In genomic region chr2:163280636-163281322, GRCm38 (mm10) we compare ENCODE assay signal across 19 mouse cellular contexts.
DNase-seq lines count a peak whose midpoint lies in the region; ATAC-seq and TF ChIP-seq lines count a peak whose summit lies in the region.
"Had no signal": no experiment of that assay in that cellular context is flagged by ENCODE, and none has a peak within 500 bp of the region (broad histone marks: within the 10 kb centered on the region; RNA-seq: fewer than 3 reads in every experiment).

No protein-coding gene starts in this region.

- no peak for TF ChIP-seq CTCF in brain, embryonic 14.5 days (IDR thresholded peaks at IDR 0.05; ENCODE audit: borderline replicate concordance, extremely low read depth, insufficient read depth, insufficient read length)

- H3K36me3 ChIP-seq in liver, embryonic 11.5 days (ENCODE audit: control insufficient read depth, insufficient read depth, low read length), result no peaks in the 10 kb centered on the region
- no peaks in the 10 kb centered on the region for H3K36me3 ChIP-seq in liver, embryonic 13.5 days
- H3K36me3 ChIP-seq in forebrain, embryonic 12.5 days (replicated peaks), result no peaks in the 10 kb centered on the region; the same call in 1 of the 2 replicates
- H3K36me3 ChIP-seq: heart, embryonic 15.5 days had no signal

- no peak overlapping the region for H3K27ac ChIP-seq in liver, embryonic 11.5 days (ENCODE audit: low read depth, low read length)
- no peak overlapping the region for H3K27ac ChIP-seq in liver, embryonic 13.5 days
- H3K27ac ChIP-seq in forebrain, embryonic 12.5 days, result no peak overlapping the region
- H3K27ac ChIP-seq: heart, adult 2 months; heart, embryonic 15.5 days; hindbrain, embryonic 14.5 days had no signal

- H3K4me1 ChIP-seq in liver, embryonic 11.5 days (replicated peaks; ENCODE audit: control insufficient read depth, insufficient read depth, low read length), result no peaks in the 10 kb centered on the region; the same call in none of the 2 replicates
- H3K4me1 ChIP-seq in liver, embryonic 13.5 days (replicated peaks), result peaks cover 14% of the 10 kb centered on the region
- peaks cover 15% of the 10 kb centered on the region for H3K4me1 ChIP-seq in forebrain, embryonic 12.5 days

- no peak overlapping the region for H3K4me3 ChIP-seq in liver, embryonic 11.5 days (ENCODE audit: low read depth, low read length)
- H3K4me3 ChIP-seq in liver, embryonic 13.5 days (replicated peaks), result no peak overlapping the region
- H3K4me3 ChIP-seq in forebrain, embryonic 12.5 days (replicated peaks), result no peak overlapping the region
- H3K4me3 ChIP-seq: heart, adult 2 months; heart, embryonic 15.5 days had no signal

- no peak overlapping the region; the same call in 1 of the 2 replicates for H3K4me2 ChIP-seq in liver, embryonic 11.5 days
- no peak overlapping the region for H3K4me2 ChIP-seq in liver, embryonic 13.5 days
- no peak overlapping the region for H3K4me2 ChIP-seq in forebrain, embryonic 12.5 days
- H3K4me2 ChIP-seq: heart, embryonic 11.5 days; heart, embryonic 15.5 days; hindbrain, embryonic 14.5 days had no signal

- ATAC-seq in liver, embryonic 11.5 days (replicated peaks; ENCODE audit: low FRiP score), result no peak; the same call in 1 of the 2 replicates
- peak; percentile 64 for ATAC-seq in liver, embryonic 13.5 days (ENCODE audit: low read depth)
- ATAC-seq in forebrain, embryonic 12.5 days (ENCODE audit: low FRiP score), result no peak
- ATAC-seq: forebrain, embryonic 16.5 days; intestine, embryonic 16.5 days had no signal

- no peak for TF ChIP-seq POLR2A in brain, embryonic 14.5 days (IDR thresholded peaks at IDR 0.05; ENCODE audit: borderline replicate concordance, extremely low read depth, insufficient read depth, insufficient read length, poor library complexity, severe bottlenecking)

- no peaks in the 10 kb centered on the region for H3K9me3 ChIP-seq in liver, embryonic 11.5 days (ENCODE audit: control insufficient read depth, low read length)
- no peaks in the 10 kb centered on the region for H3K9me3 ChIP-seq in liver, embryonic 13.5 days (replicated peaks)
- H3K9me3 ChIP-seq in forebrain, embryonic 12.5 days, result no peaks in the 10 kb centered on the region
- H3K9me3 ChIP-seq: heart, embryonic 15.5 days had no signal

- peaks cover 4% of the 10 kb centered on the region; the same call in 1 of the 2 replicates for H3K27me3 ChIP-seq in liver, embryonic 11.5 days (replicated peaks; ENCODE audit: control insufficient read depth, insufficient read depth, low read length)
- H3K27me3 ChIP-seq in liver, embryonic 13.5 days, result peaks cover 20% of the 10 kb centered on the region
- H3K27me3 ChIP-seq in forebrain, embryonic 12.5 days, result no peaks in the 10 kb centered on the region

- 61% methylated on average over 16 of the region's 23 CpGs for WGBS in liver, embryonic 11.5 days
- WGBS in liver, embryonic 13.5 days (ENCODE audit: insufficient replicate concordance), result 51% methylated on average over 16 of the region's 23 CpGs
- WGBS in forebrain, embryonic 12.5 days, result 77% methylated on average over 16 of the region's 23 CpGs

- no peak overlapping the region for H3K9ac ChIP-seq in liver, embryonic 11.5 days (ENCODE audit: low read depth, low read length)
- no peak overlapping the region for H3K9ac ChIP-seq in liver, embryonic 13.5 days
- no peak overlapping the region for H3K9ac ChIP-seq in forebrain, embryonic 12.5 days
- H3K9ac ChIP-seq: heart, embryonic 15.5 days; hindbrain, embryonic 14.5 days had no signal

- DNase-seq in adrenal gland, postnatal 14 days, result peak; percentile 49
- no peak for DNase-seq in adrenal gland, adult 18-20 months (ENCODE audit: low spot score in 2 of 2)
- DNase-seq in liver, result peak; percentile 23
- no peak for DNase-seq in liver, embryonic 11.5 days (ENCODE audit: low spot score)
- DNase-seq in brain, embryonic 14.5 days (ENCODE audit: low read depth), result peak; percentile 36
- DNase-seq in liver, embryonic 13.5 days, result no peak
- no peak for DNase-seq in spleen, postnatal 4 days (ENCODE audit: low spot score in 2 of 2)
- DNase-seq: cerebellum, adult 11-12 months; cerebellum, adult 9-10 months; cerebellum, postnatal 36 days; gastrocnemius, postnatal 14 days; heart, adult 2 months; heart, postnatal 14 days had no signal

Comparison
In these comparisons a context has a peak if more than half of its experiments do, and no peak if none do; other contexts are left out.
1. DNase-seq: peak in adrenal gland, postnatal 14 days (single experiment), liver (single experiment) and brain, embryonic 14.5 days (single experiment); none in adrenal gland, adult 18-20 months (0 of 2), liver, embryonic 11.5 days (single experiment), liver, embryonic 13.5 days (single experiment) and spleen, postnatal 4 days (0 of 2).